8 mouse cellular contexts compared by ENCODE assay signal in genomic region chr16:30981345-30981744, GRCm38 (mm10).
DNase-seq lines count a peak whose midpoint lies in the region; ATAC-seq lines count a peak whose summit lies in the region.
"Had no signal": no experiment of that assay in that cellular context is flagged by ENCODE, and none has a peak within 500 bp of the region (broad histone marks: within the 10 kb centered on the region; RNA-seq: fewer than 3 reads in every experiment).

No protein-coding gene starts in this region.

- H3K4me2 ChIP-seq in forebrain, embryonic 14.5 days (ENCODE audit: low read length), result no peak overlapping the region
- H3K4me2 ChIP-seq: neural tube, embryonic 12.5 days had no signal

- WGBS in forebrain, embryonic 14.5 days, result 91% methylated on average over 10 of the region's 10 CpGs

- ATAC-seq in megakaryocyte, adult 5-6 weeks (ENCODE audit: poor library complexity, severe bottlenecking), result no peak
- ATAC-seq in forebrain, embryonic 14.5 days, result no peak

- H3K27me3 ChIP-seq in megakaryocyte, embryonic 14.5 days (replicated peaks), result no peaks in the 10 kb centered on the region
- H3K27me3 ChIP-seq in forebrain, embryonic 14.5 days (replicated peaks; ENCODE audit: control insufficient read depth, insufficient read depth, low read length), result no peaks in the 10 kb centered on the region
- H3K27me3 ChIP-seq: neural tube, embryonic 12.5 days had no signal

- peak; percentile 85 for DNase-seq in cerebellum, adult 8-10 months
- DNase-seq in heart, adult 9 months (ENCODE audit: low spot score in 2 of 2), result peak; percentile 79 to 83
- peak; percentile 57 to 80 for DNase-seq in lung, postnatal 4 days
- no peak for DNase-seq in forebrain, embryonic 14.5 days (ENCODE audit: low spot score)
- no peak for DNase-seq in embryo, embryonic 11 days

- no peak overlapping the region for H3K9ac ChIP-seq in forebrain, embryonic 14.5 days (ENCODE audit: low read length)
- H3K9ac ChIP-seq: neural tube, embryonic 12.5 days had no signal

- H3K9me3 ChIP-seq in megakaryocyte, embryonic 14.5 days, result no peaks in the 10 kb centered on the region
- no peaks in the 10 kb centered on the region for H3K9me3 ChIP-seq in forebrain, embryonic 14.5 days (replicated peaks; ENCODE audit: control insufficient read depth, low read length)
- H3K9me3 ChIP-seq: neural tube, embryonic 12.5 days had no signal

- H3K4me3 ChIP-seq in megakaryocyte, embryonic 14.5 days (replicated peaks), result peak overlapping the region; percentile 56
- no peak overlapping the region for H3K4me3 ChIP-seq in forebrain, embryonic 14.5 days (ENCODE audit: low read depth, low read length)
- H3K4me3 ChIP-seq: neural tube, embryonic 12.5 days had no signal

- H3K27ac ChIP-seq in forebrain, embryonic 14.5 days (ENCODE audit: low read depth, low read length), result no peak overlapping the region
- H3K27ac ChIP-seq: neural tube, embryonic 12.5 days had no signal

- H3K4me1 ChIP-seq in megakaryocyte, embryonic 14.5 days, result peaks cover 99% of the 10 kb centered on the region
- H3K4me1 ChIP-seq in forebrain, embryonic 14.5 days (ENCODE audit: control insufficient read depth, insufficient read depth, low read length), result peaks cover 8% of the 10 kb centered on the region

- H3K36me3 ChIP-seq in megakaryocyte, embryonic 14.5 days (replicated peaks; ENCODE audit: low read length), result no peaks in the 10 kb centered on the region
- no peaks in the 10 kb centered on the region for H3K36me3 ChIP-seq in forebrain, embryonic 14.5 days (ENCODE audit: control insufficient read depth, insufficient read depth, low read length)
- H3K36me3 ChIP-seq: neural tube, embryonic 12.5 days had no signal

Comparison
In these comparisons a context has a peak if more than half of its experiments do, and no peak if none do; other contexts are left out.
1. DNase-seq: peak in cerebellum, adult 8-10 months (single experiment), heart, adult 9 months (2 of 2) and lung, postnatal 4 days (2 of 2); none in forebrain, embryonic 14.5 days (single experiment) and embryo, embryonic 11 days (single experiment).